Mouse (Mus musculus) inflammation-experienced regulatory T-cells, adult 6 months (primary cell): ENCODE results near the gene Rora. TPM values are rescaled to one million over a fixed set of nuclear protein-coding genes. Genes with fewer than 3 reads are reported as not detected.
A peak's percentile ranks its signal among the peaks of the same experiment; 100 is the strongest.

Experiments
- ATAC-seq: one replicate; pipeline ENCODE4 v1.8.0; 2017
- polyA plus RNA-seq, 3 experiments: library from polyadenylated mRNA; unstranded; fragments of 100-300 nt; shearing (Covaris generic); gene quantifications; one replicate each; pipeline ENCODE4 v1.2.1; 2017

Rora gene
- polyA plus RNA-seq, 3 experiments from 2014 or later: 38.3 to 98.2 (median 52.9) TPM

DNA sequence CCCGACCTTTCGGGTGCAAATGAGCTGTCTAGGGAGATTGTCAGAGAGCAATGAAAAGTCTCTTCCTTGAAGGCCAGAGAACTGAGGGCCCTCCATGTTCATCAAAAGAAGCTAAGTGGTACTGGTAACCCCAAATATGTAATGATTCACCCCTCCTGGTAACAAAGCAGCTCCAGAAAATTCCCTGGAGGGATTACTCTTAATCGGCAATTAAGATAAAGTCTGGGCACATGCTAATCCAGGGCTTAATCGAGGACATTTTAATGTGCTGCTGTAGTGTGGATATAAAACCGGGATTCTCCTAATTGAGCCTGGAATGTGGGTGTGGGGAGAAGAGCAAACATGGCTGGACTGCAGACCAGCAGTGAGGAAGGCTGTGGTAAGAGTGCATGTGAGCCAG lies 450.7 kb downstream of the Rora start:
- no peak for ATAC-seq

DNA sequence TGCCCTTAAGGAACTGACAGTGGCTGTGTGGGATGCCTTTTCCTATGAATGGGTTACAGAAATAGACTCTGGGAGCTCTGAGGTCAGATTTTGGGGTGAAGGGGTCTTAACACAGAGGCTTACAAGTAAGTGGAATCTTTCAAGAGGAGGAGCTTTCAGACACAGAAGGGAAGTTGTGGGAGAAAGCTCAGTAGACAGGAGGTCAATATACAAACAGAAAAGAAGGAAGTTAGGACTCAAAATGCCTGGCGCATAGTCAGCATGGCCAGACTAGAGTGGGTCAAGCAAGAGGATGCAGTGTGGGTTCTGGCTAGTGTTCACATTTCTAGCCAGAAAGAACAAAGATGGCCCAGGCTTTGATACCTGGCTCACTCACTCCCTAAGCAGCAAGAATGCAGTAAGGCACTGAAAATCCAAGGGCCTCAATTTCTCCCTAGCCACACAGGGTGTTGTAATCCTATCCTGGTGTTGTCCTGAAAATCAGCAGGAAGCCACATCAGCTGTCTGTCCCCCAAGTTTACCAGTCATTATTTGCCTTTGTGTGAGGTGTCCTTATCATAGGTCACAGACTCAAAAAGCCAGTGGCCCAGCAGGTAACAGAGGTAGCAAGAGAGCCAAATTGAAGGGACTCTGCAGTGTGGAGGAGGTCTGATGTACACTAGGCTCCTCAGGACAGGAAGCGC lies 456.2 kb downstream of the Rora start:
- ATAC-seq: no peak

DNA sequence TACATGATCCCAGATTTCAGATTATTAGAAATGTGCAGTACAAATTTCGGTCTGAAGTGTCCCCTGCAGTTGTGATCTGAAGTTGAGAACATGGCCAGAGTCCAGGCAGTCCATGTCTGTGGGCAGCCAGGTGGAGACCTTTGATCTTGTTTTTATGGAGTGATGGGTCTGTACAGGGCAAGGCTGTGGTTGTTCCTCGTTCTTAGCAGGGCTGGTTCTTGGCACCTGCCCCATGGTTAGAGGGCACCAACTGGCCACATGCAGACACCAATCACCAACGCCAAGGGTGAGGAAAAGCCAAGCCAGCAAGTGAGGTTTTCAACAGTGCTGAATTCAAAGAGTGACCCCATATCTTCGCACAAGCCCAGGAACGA lies 456.7 kb downstream of the Rora start:
- no peak for ATAC-seq

DNA sequence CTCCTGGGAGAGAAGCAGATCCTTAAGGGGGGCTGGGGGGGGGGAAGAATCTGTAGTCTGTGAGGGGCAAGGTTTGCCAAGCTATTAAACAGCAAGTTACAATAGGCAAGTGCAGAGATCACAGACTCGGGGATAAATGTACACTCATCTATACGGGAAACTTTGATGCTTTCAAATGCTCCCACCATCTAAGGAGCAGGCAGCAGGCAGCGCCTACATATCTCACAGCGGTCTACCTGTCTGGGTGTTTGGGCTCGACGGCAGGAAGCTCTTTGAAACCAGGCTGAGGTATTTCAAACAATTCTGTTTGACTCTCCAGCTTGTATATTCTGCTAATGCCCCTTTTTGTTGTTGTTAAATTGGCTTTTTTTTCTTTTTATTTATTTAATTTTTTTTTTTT lies 457.1 kb downstream of the Rora start:
- no peak for ATAC-seq

DNA sequence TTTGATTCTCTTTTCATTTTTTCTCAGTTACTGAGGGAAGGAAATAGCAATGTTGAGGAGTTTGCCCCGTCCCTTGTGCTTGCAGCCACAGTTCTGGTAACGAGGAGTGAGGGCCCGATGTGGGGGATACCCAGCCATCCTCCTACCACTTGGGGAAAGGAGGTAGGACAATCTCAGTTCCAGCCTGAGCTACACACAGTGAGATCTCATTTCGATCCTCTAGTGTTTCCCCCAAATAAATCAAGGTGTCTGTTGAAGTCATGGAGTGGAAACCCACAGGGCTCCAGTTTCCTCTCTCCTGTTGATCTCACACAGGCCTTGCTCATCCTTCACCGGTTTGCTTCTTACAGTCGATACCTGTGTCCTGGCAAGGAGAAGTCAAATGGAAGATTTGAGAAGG lies 458.0 kb downstream of the Rora start:
- ATAC-seq: no peak

DNA sequence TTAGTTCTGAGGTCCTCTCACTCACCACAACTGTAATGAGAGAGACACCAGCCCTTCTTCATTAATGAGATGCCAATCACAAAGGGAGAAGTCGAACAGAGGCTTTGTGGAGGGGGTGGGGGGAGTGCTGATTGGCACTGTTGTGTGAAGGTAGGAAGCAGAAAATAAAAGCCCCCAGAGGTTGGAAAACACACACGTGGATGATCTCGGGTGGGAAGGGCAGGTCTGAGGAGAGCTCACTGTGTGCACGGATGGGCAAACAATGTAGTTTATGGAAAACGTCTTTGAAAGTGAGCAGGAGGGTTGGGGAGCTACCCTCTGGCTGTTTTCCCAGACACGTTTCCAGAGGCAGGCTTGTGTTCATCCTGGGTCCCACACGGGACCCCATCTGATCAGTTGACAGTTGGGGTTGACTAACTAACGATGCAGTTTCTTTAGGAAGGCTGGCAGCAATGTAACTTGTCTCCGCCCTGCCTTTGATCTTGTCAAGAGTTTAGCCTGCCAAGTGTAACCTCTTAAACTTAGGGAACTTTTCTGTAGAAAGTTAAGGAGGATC lies 460.9 kb downstream of the Rora start:
- ATAC-seq: no peak

DNA sequence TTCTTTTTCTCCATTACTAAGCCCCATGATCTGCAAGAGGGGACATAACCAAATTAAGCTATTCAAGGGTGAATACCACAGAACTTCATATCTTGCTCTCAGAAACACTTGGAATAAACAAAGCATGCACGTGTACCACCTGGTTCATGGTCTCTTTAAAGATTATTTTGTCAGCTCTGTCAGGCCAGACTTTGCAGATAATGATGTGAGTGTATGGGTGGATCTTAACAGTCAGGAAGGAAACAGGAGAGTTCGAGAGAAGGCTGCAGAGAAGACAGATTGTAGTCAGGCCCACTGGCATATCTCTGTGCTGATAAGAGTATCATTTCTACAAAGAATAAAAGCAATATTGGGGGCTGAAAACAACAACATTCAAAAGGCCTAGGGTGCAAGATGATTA lies 463.2 kb downstream of the Rora start:
- ATAC-seq: no peak

DNA sequence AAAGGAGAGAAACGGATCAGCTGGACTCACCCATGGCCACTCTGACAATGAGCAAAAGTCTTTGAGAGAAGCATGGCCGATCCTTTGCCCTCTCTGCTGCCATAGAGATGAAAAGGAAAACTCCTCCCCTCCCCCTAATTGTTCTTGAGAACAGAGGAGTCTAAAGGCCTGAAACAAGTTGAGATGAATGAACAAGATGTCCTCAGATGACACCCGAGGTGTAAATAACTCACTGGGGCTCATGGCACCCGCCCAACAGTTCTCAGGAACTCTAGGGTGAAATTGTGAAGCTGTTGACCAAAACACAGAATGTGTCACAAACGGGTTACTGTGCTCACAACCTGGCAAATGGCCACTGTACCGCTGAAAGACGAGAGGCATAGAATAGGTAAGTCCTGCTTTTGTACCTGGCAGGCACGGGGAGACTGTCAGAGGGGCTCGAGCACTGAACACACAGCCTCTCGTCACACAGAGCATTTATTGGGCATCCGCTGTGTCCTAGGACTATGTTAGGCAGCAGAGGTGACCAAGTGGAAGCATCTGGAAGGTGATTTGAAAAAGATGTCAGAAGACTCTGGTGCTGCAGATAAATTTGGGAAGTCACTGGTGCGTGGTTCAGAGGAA lies 467.6 kb downstream of the Rora start:
- no peak for ATAC-seq

DNA sequence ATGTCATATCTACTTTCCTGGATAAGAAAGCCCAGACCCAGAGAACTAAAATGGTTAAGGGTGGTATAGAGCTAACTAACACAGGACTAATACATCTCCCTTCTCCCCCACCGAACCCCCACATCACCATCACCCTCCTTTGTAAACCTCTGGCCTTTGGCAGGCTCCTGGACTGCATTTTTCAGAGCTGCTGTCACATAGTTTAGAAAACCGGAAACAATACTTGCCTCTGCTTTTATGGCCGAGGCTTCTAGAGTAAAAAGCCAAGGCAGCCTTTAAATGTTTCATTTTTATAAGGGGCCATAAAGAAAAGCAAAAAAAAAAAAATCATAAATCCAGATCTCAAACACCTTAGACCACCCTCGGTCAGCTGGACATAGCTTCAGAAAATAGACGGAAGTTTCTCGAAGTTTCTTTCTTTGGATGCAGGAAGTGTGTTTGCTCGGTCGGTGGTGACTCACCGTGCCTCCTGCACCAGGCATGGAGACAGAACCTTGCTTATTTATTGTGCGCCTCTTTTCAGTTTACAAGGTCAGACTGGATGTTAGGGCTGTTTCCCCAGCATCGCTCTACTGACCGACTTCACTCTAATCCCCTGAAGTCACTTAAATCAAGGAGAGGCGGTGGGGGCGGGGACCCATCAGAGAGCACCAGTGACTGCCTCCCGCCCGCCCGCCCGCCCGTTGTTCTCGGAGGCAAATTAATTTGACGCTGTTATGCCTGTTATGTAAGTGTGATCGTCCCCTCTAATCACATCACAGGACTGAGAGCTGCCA lies 471.6 kb downstream of the Rora start:
- ATAC-seq: peak; percentile 75

DNA sequence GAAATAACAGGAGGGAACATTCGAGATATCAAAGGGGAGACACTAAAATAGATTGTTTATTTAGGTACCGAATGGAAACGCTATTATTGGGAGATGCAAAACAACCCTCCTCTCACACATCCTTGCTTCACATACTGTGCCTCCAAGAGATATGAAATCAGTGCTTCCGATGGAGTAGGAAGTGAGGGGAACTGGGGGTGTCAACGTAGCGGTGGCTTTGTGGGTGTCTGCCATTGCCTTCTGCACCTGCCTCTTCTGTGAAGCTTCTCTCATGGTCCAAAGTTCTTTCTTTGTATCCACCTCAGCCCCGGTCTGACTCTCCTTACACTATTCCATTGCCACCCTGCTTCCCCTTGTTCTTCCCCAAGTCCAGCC lies 472.2 kb downstream of the Rora start:
- ATAC-seq: peak; percentile 27

DNA sequence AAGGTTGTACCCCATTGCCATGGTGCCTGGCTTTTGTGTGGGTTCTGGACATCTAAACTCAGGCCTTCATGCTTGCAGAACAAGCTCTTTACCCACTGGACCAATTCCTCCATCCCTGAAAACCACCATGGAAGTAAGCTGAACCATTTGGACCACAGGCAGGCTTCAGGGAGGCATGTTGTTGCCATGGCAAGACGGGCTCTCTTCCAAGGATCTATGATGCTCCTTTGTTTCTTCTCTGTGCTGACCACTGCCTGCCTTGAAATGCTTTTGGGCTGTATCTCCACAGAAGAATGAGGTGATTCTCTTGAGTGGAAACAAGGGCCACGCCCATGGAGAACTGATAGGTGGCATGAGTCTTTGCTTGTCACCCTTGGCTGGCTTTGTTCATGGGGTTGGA lies 473.0 kb downstream of the Rora start:
- ATAC-seq: no peak

DNA sequence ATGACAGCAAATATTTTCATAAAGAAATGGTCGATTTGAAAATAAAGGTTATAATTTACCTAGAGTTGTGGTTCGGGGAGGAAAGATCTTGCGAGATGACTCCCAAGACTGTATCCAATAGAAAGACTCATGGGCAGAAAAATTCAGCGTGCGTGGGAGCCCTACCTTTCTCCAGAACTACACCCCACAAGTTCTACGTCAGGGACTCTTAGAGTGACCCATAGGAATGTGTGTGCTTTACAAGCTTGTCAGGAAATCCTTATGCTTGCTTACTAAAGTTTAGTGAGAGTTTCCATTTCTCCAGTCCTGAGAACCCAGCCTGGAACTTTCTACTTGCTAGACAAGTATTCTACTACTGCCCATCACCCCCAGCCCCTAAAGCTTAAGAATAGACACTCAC lies 474.7 kb downstream of the Rora start:
- no peak for ATAC-seq

DNA sequence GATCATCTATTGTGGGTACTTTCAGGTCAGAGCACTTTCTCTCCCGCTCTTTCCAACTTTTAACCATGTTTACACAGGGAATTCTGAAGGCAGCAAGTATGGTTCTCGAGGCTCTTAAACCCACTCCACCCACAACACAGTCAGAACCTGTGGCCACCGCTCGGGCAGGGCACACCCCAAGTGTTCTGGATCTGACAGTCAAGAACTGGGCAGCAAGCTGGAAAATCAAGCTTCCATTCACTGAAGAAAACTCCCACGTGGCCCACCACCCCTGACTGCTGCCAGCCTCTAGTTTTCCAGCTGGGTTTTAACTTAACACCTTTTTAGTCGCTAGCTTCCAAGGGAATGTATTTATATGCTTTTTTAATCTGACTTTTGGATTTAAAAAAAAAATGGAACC lies 479.4 kb downstream of the Rora start:
- ATAC-seq: no peak

DNA sequence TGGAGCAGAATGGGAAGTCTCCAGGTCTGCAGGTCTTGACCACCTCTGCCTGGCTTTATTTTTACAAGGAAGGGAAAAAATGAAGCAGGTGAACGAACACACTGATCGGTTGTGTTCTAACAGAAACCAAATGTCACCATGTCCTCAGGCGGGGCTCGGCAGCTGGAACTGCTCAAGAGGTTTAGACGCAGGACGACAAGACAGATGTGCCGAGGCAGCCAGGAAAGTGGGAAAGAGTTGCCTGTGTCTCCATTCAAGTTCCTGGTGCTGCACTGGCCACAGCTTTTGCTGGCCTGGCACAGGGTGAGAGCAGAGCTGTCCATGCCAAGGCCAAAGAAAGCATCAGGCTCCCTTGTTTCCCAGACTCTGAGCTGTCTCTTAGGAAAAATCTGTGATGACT lies 480.1 kb downstream of the Rora start:
- ATAC-seq: no peak

DNA sequence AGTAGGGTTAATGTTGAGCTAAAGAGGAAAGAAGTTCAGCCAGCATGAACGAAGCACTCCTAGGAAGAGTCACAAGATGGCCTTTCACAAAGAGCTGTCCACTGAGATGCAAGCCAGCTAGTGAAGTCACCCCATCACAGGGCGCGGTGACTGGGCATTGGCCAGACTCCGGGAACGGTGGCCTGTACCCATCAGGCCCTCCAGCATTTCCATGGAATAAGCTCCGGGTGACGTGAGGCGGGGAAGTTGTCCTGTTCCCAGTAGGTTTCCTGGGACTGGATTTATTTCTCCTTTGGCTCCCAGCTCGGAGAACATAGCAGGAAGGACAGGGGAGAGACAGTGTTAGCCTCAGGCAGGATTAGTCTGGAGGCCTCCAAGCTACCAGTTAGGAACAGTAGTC lies 481.0 kb downstream of the Rora start:
- ATAC-seq: no peak

DNA sequence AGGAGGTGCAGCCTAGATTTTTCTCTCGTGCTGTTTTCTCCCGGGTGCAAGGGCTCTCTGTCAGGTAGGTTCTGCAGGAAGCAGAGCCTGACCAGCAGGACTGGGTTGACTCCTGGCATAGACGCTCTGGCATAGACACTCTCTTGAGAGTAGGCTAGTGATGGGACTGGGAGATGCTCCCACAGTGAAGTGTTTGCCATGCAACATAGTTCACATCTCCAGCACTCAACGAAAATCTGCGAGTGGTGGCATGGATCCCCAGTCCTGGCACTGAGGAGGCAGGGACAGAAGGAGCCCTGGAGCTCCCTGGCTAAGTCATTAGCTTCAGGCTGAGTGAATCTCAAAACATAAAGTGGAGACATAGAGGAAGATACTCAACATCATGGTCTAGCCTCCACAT lies 483.2 kb downstream of the Rora start:
- ATAC-seq: no peak

DNA sequence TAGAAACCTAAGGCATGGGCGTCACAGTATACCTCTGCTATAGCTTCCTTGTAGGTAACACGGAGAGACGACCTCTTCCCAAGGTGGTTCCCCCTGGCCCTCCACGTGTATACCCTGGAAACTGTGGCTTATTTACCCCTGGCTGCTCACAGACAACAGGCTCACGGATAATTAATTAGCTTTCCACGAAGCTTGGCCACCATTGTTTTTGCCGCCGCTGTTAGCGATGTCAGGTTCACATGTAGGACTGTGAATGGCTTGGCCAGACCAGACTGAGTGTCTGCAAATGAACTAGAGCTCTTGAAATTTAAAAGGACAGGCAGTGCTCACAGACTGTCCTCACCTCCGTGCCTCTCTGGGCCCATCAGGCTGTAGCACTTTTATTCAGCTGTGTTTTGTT lies 483.8 kb downstream of the Rora start:
- ATAC-seq: no peak

DNA sequence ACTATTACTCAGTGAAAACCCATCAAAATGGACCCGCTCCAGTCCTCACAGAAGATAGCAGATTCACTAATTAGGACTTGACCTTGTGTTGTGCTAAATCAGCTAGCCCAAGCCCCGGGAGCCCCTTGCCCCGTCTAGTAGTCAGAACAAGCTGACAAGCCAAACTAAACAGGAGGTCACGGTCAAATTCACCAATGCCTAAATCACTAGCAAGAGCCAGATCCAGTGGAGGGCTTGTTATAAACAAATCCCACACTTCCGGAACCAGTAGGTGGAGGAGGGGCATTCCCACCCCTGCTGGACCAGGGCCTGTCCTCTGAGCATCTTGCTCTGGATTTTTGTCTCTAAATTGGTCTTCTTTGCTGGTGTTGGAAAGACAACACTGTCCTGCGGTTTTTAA lies 486.6 kb downstream of the Rora start:
- ATAC-seq: no peak

DNA sequence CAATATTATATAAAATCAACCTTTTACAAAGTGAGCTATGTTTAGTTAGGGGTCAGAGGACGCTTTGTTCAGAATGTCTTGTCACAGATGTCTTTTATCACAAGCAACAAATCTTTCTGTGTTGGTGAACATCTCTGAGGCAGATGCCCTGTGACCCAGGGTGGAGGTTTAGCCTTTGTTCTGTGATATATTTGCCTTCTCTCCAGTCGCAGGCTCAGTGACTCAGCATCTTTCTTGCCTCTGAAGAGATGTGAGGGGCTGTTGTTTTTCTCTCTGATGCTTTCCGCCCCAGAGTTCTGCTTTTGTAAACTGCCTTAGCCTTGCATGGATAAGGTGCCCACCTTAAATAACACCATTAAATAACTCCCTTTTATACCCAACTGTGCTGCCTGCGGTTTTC lies 488.3 kb downstream of the Rora start:
- no peak for ATAC-seq

DNA sequence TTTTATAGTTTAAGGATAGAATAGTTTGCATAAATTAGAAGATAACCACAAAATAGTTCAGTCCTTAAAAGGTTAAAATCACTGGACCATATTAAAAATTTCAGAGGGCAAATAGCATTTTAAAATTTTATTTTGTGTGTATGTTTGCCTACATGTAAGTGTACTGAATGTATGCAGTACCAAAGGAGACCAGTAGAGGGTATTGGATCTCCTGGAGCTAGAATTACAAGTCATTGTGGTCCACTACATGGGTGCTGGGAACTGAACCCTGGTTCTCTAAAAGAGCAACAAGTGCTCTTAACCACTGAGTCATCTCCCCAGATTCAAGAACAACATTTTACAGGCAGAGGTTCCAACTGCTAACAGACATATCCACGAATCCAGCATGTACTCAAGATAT lies 493.4 kb downstream of the Rora start:
- ATAC-seq: no peak

DNA sequence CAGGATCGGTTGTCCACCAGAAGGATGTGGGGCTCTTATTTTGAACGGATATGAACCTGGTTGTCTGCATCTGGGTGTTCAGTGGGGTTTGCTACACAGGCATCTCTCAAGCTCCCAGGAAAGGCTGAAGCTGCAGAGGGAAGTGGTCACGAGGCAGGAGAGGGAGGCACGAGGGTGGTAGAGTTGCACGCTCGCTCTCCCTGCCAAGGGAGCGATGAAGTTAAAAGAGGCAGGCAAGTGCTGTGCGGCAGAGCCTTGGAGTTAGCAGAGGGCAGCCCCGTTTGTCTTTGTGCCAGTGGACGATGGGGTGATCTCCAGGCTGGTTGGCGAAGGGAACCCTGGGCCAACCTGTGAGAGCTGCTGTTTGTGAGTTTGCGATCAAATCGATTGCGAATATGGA lies 496.6 kb downstream of the Rora start:
- no peak for ATAC-seq

DNA sequence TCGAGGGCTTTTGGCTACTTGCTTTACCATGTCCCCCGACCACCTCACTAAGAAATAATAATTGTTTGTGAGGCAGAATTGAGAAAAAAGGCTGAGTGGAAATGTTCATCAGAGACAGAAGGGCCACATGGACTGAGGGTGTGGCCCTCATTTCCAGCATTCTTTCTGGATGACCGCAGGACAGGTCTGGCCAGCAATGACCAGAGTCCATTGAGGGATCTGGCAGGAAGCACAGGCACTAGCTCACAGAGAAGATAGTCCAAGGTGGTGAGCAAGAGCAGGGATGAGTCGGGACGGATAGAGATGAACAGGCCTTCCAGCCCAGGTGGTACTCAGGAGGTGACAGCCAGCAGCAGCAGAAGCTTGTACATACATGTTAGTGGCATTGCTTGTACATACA lies 501.1 kb downstream of the Rora start:
- ATAC-seq: no peak

DNA sequence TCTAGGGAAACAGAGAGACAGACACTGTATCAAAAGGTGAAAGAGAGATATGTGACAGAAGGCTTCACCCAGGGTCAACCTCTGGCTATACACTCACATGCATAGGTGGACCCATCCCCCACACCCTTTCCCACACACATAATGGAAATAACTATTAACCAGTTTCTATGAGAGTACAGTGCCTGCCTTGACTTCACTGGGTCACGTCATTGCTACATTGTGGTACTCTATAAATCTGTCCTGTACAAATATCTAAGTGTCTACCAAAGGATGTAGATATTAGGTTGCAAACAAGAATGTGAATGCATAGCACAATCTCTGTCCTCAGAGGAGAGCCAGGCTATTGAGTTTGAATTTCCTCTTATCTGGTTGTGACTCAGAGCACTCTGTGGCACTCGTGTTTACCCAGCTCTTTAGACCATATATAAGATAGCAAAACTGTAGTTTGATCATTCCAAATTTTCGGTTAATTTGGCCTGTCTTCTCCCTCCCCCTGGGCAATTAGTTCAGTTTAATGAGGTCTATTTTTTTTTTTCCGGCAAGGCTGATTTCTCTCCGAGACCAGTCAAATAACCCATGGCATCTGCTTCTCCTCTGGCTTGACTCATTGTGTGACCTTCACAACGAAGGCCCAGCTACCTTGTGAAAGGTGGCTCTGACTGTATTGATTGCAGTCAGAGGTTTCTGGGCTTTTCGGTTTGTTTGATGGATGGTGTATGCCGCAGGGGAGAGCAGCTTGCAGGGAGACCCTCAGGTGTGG lies 502.4 kb downstream of the Rora start:
- no peak for ATAC-seq
